Mouse (Mus musculus): Measurements from ENCODE around the gene Hao1. TPM values are rescaled to one million over a fixed set of nuclear protein-coding genes. Genes with fewer than 3 reads are reported as not detected.

Gene Hao1
- polyA plus RNA-seq, 1 experiment from 2014 or later, result not detected

GRCm38 (mm10) chr2:134462321-134462720, 91.8 kb downstream of the Hao1 start:
- no peak overlapping the region for H3K4me2 ChIP-seq
- no peak for ATAC-seq (ENCODE audit: insufficient number of reproducible peaks, insufficient read depth, low FRiP score, low TSS enrichment, low read depth)
- 77% methylated on average over 6 of the region's 6 CpGs for WGBS
- H3K9ac ChIP-seq (replicated peaks), result no peak overlapping the region
- no peak overlapping the region for H3K27ac ChIP-seq
- no peak overlapping the region for H3K4me3 ChIP-seq (replicated peaks)
- H3K4me1 ChIP-seq (replicated peaks), result no peaks in the 10 kb centered on the region
- no peaks in the 10 kb centered on the region for H3K9me3 ChIP-seq
- H3K27me3 ChIP-seq, result no peaks in the 10 kb centered on the region
- no peaks in the 10 kb centered on the region for H3K36me3 ChIP-seq

GRCm38 (mm10) chr2:134460831-134461230, 93.3 kb downstream of the Hao1 start:
- no peak overlapping the region for H3K4me2 ChIP-seq
- no peaks in the 10 kb centered on the region for H3K9me3 ChIP-seq
- H3K4me1 ChIP-seq (replicated peaks), result peaks cover 5% of the 10 kb centered on the region; the same call in 1 of the 2 replicates
- H3K27me3 ChIP-seq, result no peaks in the 10 kb centered on the region
- H3K36me3 ChIP-seq, result no peaks in the 10 kb centered on the region
- no peak overlapping the region for H3K4me3 ChIP-seq (replicated peaks)
- no peak overlapping the region for H3K9ac ChIP-seq (replicated peaks)
- no peak overlapping the region for H3K27ac ChIP-seq
- 73% methylated on average over 5 of the region's 5 CpGs for WGBS
- ATAC-seq (ENCODE audit: insufficient number of reproducible peaks, insufficient read depth, low FRiP score, low TSS enrichment, low read depth), result no peak

- Histone ChIP-seq H3K27me3 (no peaks in the 10 kb centered on the region), H3K9ac (replicated peaks) (no peak overlapping the region), H3K4me1 (replicated peaks) (peaks cover 5% of the 10 kb centered on the region; the same call in 1 of the 2 replicates), H3K36me3 (no peaks in the 10 kb centered on the region), H3K9me3 (no peaks in the 10 kb centered on the region), H3K27ac (no peak overlapping the region), H3K4me3 (replicated peaks) (no peak overlapping the region), H3K4me2 (no peak overlapping the region)
- no peak for ATAC-seq (ENCODE audit: insufficient number of reproducible peaks, insufficient read depth, low FRiP score, low TSS enrichment, low read depth)
- WGBS, result 28% methylated on average over 7 of the region's 7 CpGs
Measured at GRCm38 (mm10) chr2:134456065-134456505, 98.1 kb downstream of the Hao1 start.

- Histone ChIP-seq H3K27me3 (no peaks in the 10 kb centered on the region), H3K9ac (replicated peaks) (no peak overlapping the region), H3K4me2 (no peak overlapping the region), H3K4me1 (replicated peaks) (peaks cover 5% of the 10 kb centered on the region; the same call in 1 of the 2 replicates), H3K27ac (no peak overlapping the region), H3K36me3 (no peaks in the 10 kb centered on the region), H3K9me3 (no peaks in the 10 kb centered on the region), H3K4me3 (replicated peaks) (no peak overlapping the region)
- ATAC-seq (ENCODE audit: insufficient number of reproducible peaks, insufficient read depth, low FRiP score, low TSS enrichment, low read depth), result no peak
- 78% methylated on average over 1 of the region's 1 CpGs for WGBS
Measured at GRCm38 (mm10) chr2:134452748-134453147, 101.4 kb downstream of the Hao1 start.

GRCm38 (mm10) chr2:134450976-134451375, 103.2 kb downstream of the Hao1 start:
- H3K4me2 ChIP-seq, result no peak overlapping the region
- no peak overlapping the region for H3K9ac ChIP-seq (replicated peaks)
- no peak for ATAC-seq (ENCODE audit: insufficient number of reproducible peaks, insufficient read depth, low FRiP score, low TSS enrichment, low read depth)
- no peaks in the 10 kb centered on the region for H3K36me3 ChIP-seq
- WGBS, result 74% methylated on average over 1 of the region's 1 CpGs
- H3K4me1 ChIP-seq (replicated peaks), result peaks cover 1% of the 10 kb centered on the region; the same call in 1 of the 2 replicates
- no peaks in the 10 kb centered on the region for H3K9me3 ChIP-seq
- H3K27me3 ChIP-seq, result no peaks in the 10 kb centered on the region
- no peak overlapping the region for H3K27ac ChIP-seq
- no peak overlapping the region for H3K4me3 ChIP-seq (replicated peaks)

Other genes with a start within 250 kb of the Hao1 start
- gene Tmx4, start 89.8 kb upstream of the Hao1 start, polyA plus RNA-seq (2016; fragmentation: Nextera tagmentation; extraction: Ambion mirVana), result 25.5 and 25.9 TPM in 2 replicates
- 11.1 and 11.4 TPM in 2 replicates for gene Plcb1, start 231.7 kb upstream of the Hao1 start, polyA plus RNA-seq (2016; fragmentation: Nextera tagmentation; extraction: Ambion mirVana)